Mouse (Mus musculus): Measurements from ENCODE around the gene Wipf1.

- TF ChIP-seq MAX (IDR thresholded peaks at IDR 0.05; ENCODE audit: low read depth) (no peak), POLR2A (IDR thresholded peaks at IDR 0.05; ENCODE audit: insufficient read length, low read depth) (no peak), CEBPB (IDR thresholded peaks at IDR 0.05; ENCODE audit: insufficient read depth, poor library complexity, severe bottlenecking) (no peak), POLR2AphosphoS2 (IDR thresholded peaks at IDR 0.05; ENCODE audit: insufficient read length, low read depth) (no peak), TCF12 (IDR thresholded peaks at IDR 0.05; ENCODE audit: insufficient read depth, poor library complexity, severe bottlenecking) (no peak), USF1 (IDR thresholded peaks at IDR 0.05; ENCODE audit: low read depth) (no peak), REST (IDR thresholded peaks at IDR 0.05; ENCODE audit: insufficient read depth, insufficient read length) (no peak), MYOG (IDR thresholded peaks at IDR 0.05; ENCODE audit: control insufficient read depth in 1 of 3, insufficient read depth in 1 of 3, insufficient read length in 2 of 3, low read depth in 2 of 3) (no peak), TCF3 (IDR thresholded peaks at IDR 0.05; ENCODE audit: insufficient read length, low read depth) (no peak), MYOD1 (IDR thresholded peaks at IDR 0.05; ENCODE audit: control insufficient read depth in 1 of 3, insufficient read length in 2 of 3, low read depth in 2 of 3) (no peak)
Observed at GRCm38 (mm10) chr2:73385641-73386355, 143.7 kb downstream of the Wipf1 start.
